Mouse (Mus musculus) kidney, embryonic 16.5 days (tissue): ENCODE measurements around the gene Tuba1c. TPM values are rescaled to one million over a fixed set of nuclear protein-coding genes. Genes with fewer than 3 reads are reported as not detected.
A peak's percentile ranks its signal among the peaks of the same experiment; 100 is the strongest.

ENCODE experiments used
- ATAC-seq: fragments of 200-750 bp; cut with Nextera tagmentation; 2 replicates; pipeline ENCODE4 v1.8.0; 2017; ENCODE audit warnings: moderate TSS enrichment; ENCODE audit not compliant: low FRiP score, low TSS enrichment
- H3K27ac ChIP-seq: fragments of 300-500 bp; sonication (generic); 2 replicates; pipeline ENCODE4 v1.5.1; 2014; ENCODE audit warnings: low read length
- H3K27me3 ChIP-seq: fragments of 300-500 bp; sonication (generic); 2 replicates; pipeline ENCODE4 v1.6.1; 2014; ENCODE audit warnings: low read length, control low read depth, mixed read lengths; ENCODE audit not compliant: insufficient read depth
- H3K36me3 ChIP-seq: fragments of 300-500 bp; sonication (generic); 2 replicates; pipeline ENCODE4 v1.6.1; 2014; ENCODE audit warnings: low read length, control low read depth, mixed read lengths; ENCODE audit not compliant: insufficient read depth
- H3K4me1 ChIP-seq: fragments of 300-500 bp; sonication (generic); 2 replicates; pipeline ENCODE4 v1.6.1; 2014; ENCODE audit warnings: low read length, control low read depth, mixed read lengths; ENCODE audit not compliant: insufficient read depth
- H3K4me2 ChIP-seq: fragments of 300-500 bp; sonication (generic); replicated peaks from 2 replicates; pipeline ENCODE4 v1.6.1; 2014; ENCODE audit warnings: low read depth, low read length
- H3K4me3 ChIP-seq: fragments of 300-500 bp; sonication (generic); 2 replicates; pipeline ENCODE4 v1.5.1; 2014; ENCODE audit warnings: mild to moderate bottlenecking, low read length
- H3K9ac ChIP-seq: fragments of 300-500 bp; sonication (generic); replicated peaks from 2 replicates; pipeline ENCODE4 v1.6.1; 2014; ENCODE audit warnings: low read length
- H3K9me3 ChIP-seq: fragments of 300-500 bp; sonication (generic); 2 replicates; pipeline ENCODE4 v1.6.1; 2016; ENCODE audit warnings: low read length, control low read depth
- WGBS: fragments of 180-500 bp; shearing (Covaris S2); extraction: QIAGEN DNeasy Blood & Tissue Kit; methylation state at CpG from one replicate; pipeline ENCODE4 v1.1.7; 2014; 5-methylcytosine and 5-hydroxymethylcytosine counted together
- polyA plus RNA-seq: library from polyadenylated mRNA; unstranded; fragments of >200 nt; fragmentation: Nextera tagmentation; extraction: Ambion mirVana; gene quantifications from 2 replicates; pipeline ENCODE4 v1.2.1, GENCODE M21; 2015

The Tuba1c gene
- polyA plus RNA-seq, 1 experiment from 2014 or later = 213 TPM

DNA sequence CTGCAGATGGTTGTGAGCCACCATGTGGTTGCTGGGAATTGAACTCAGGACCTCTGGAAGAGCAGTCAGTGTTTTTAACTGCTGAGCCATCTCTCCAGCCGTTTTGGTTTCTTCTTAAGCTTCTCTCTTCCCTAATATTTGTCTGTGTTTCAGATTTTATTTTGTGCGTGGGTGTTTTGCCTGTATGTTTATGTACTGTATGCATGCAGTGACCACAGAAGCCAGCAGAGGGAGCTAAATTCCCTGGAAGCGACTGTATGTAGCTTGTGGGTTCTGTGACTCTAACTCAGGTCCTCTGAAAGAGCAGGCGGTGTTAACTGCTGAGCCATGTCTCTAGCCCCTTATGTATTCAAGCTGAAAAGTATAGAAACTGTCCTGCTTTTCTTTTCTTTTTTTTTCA lies 3.4 kb upstream of the Tuba1c start:
- H3K9ac ChIP-seq = no peak overlapping the region
- no peaks in the 10 kb centered on the region for H3K27me3 ChIP-seq
- 63% methylated on average over 4 of the region's 4 CpGs for WGBS
- H3K27ac ChIP-seq = no peak overlapping the region
- no peak for ATAC-seq
- peaks cover 10% of the 10 kb centered on the region for H3K4me1 ChIP-seq
- H3K36me3 ChIP-seq = no peaks in the 10 kb centered on the region
- no peak overlapping the region for H3K4me3 ChIP-seq
- no peak overlapping the region for H3K4me2 ChIP-seq
- H3K9me3 ChIP-seq = peaks cover 1% of the 10 kb centered on the region; the same call in 1 of the 2 replicates

DNA sequence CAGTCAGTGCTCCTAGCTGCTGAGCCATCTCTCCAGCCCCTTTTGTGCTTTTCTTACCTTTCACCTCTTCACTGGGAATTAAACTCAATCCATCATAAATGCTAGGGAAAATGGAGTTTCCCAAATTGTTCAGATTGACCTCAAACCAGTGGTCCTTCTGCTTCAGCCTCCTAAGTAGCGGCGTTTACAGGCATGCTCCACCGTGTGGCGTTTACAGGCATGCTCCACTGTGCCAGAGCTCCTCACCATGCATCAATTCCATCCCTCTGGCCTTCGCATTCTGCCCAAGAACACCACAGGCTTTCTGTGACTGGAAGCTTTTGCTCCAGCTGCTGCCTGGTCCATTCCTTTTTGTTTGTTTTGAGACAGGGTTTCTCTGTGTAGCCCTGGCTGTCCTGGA lies 2.6 kb upstream of the Tuba1c start:
- Histone ChIP-seq H3K9ac (no peak overlapping the region), H3K27me3 (no peaks in the 10 kb centered on the region), H3K9me3 (no peaks in the 10 kb centered on the region), H3K4me3 (no peak overlapping the region), H3K27ac (no peak overlapping the region), H3K4me1 (peaks cover 19% of the 10 kb centered on the region), H3K4me2 (no peak overlapping the region), H3K36me3 (no peaks in the 10 kb centered on the region)
- ATAC-seq = no peak
- 80% methylated on average over 5 of the region's 5 CpGs for WGBS

DNA sequence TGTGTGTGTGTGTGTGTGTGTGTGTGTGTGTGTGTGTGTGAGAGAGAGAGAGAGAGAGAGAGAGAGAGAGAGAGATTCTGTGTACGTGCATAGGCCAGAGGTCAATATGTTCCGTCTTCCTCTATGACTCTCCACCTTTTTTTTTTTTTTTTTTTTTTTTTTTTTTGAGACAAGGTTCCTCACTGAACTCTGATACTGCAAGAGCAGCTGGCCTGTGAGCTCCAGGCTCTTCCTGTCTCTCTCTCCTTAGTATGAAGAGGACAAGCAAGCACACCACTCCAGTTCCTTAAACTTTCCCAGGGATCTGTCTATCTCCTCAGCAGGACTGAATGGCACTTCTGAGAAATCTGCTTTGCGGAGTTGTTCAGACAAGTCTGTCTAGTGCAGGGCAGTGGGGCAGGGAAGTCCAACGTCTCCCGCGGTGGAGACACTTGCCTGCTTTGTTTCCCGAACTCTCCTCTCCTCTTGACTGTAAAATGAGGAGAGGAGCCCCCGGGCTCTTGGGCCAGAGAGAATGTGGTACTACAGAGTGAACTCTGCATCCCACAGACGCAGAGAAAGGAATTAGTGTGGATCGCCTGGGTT lies 725 bp upstream of the Tuba1c start:
- Histone ChIP-seq H3K4me3 (peak overlapping the region; percentile 54), H3K9me3 (no peaks in the 10 kb centered on the region), H3K27me3 (no peaks in the 10 kb centered on the region), H3K4me1 (peaks cover 32% of the 10 kb centered on the region), H3K27ac (peak overlapping the region; percentile 85), H3K36me3 (no peaks in the 10 kb centered on the region), H3K9ac (peak overlapping the region; percentile 68), H3K4me2 (peak overlapping the region; percentile 76)
- 1% methylated on average over 8 of the region's 10 CpGs for WGBS
- no peak for ATAC-seq

DNA sequence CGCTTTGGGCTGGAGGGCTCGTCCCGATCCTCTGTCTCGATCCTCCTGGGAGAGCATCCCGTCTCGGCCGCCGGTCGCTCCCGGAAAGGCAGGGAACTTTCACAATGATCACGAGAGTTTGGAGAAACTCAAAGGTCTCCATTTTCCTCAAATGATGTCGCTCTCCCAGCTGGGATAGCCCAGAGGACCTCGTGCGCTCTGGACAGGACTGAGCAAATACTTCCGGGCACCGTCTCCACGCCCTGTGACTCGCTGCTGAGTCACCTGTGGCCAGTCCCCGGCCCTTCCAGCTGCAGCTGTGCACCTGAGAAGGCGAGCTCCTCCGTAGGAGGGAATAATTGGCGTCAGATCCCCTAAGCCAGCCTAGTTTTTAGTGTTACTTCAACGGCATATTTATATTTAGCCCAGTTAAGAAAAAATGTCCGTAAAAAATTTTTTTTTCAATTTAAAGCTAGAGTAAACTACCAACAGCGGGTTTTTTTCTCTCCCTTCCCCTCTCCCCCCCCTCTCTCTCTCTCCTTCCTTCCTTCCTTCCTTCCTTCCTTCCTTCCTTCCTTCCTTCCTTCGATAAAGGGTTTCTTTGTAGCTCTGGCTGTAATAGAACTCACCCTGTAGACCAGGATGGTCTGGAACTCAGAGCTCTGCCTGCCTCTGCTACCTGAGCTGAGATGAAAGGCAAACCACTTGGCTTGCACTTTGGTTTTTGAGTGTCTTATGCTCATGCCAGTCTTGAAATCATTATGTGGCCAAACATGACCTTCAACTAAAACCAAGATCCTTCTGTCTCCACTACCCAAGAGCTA lies 1.1 kb downstream of the Tuba1c start:
- peaks cover 38% of the 10 kb centered on the region for H3K4me1 ChIP-seq
- peaks cover 14% of the 10 kb centered on the region for H3K36me3 ChIP-seq
- H3K9ac ChIP-seq = peak overlapping the region; percentile 68
- WGBS = 8% methylated on average over 26 of the region's 26 CpGs
- H3K9me3 ChIP-seq = no peaks in the 10 kb centered on the region
- peak overlapping the region; percentile 76 for H3K4me2 ChIP-seq
- H3K27me3 ChIP-seq = no peaks in the 10 kb centered on the region
- H3K4me3 ChIP-seq = peak overlapping the region; percentile 54
- H3K27ac ChIP-seq = peak overlapping the region; percentile 85
- peak; percentile 57; the same call in 1 of the 2 replicates for ATAC-seq

DNA sequence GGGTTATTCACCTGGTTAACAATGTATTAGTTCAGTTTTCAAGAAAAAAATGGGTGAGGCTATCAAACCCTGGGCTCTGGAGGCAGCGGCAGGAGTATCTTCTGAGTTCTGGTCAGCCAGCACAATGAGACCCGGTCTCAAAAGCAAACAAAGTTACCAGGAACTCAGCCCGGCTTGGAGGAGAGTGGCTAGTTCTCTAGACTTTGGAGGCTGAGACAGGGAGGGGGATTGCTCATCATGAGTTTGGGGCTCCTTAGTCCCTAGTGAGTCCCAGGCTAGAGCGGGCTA lies 1.6 kb downstream of the Tuba1c start:
- ATAC-seq = no peak
- Histone ChIP-seq H3K9ac (peak overlapping the region; percentile 68), H3K4me2 (peak overlapping the region; percentile 76), H3K36me3 (peaks cover 19% of the 10 kb centered on the region), H3K9me3 (no peaks in the 10 kb centered on the region), H3K27ac (peak overlapping the region; percentile 85; the same call in 1 of the 2 replicates), H3K4me1 (peaks cover 39% of the 10 kb centered on the region), H3K4me3 (peak overlapping the region; percentile 54), H3K27me3 (no peaks in the 10 kb centered on the region)
- WGBS = 76% methylated on average over 4 of the region's 4 CpGs

DNA sequence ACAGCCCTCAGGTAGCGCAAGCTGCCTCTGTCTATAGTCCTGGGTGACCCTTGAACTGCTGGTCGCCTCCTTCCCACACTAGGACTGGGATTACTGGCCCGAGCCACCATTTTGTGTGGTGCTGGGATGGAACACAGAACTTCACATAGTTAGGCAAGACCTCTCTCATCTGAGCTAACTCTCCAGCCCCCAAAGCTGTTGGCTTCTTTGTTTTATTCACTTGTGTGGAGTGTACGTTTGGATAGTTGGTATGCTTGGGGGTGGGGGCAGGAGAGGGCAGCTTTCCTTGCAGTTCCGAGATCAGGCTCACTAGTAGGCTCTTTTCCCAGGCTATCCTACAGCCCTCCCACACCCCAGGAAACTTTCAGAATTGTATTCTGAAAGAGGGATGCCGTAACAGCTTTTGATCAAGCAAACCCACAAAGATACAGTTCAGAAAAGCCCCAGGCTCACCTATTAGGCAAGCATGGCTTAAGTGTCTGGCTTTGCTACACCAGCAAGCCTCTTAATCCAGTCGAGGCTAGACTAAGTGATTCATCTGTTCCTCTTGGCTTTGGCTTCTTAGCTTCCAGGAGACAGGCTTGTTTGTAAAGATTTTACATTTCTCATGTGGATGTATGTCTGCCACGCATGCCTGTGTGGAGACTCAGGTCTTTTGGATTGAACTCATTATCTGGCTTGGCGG lies 2.5 kb downstream of the Tuba1c start:
- Histone ChIP-seq H3K36me3 (peaks cover 24% of the 10 kb centered on the region), H3K27ac (peak overlapping the region; percentile 70), H3K27me3 (no peaks in the 10 kb centered on the region), H3K4me1 (peaks cover 42% of the 10 kb centered on the region), H3K4me3 (peak overlapping the region; percentile 54), H3K9ac (peak overlapping the region; percentile 27), H3K4me2 (peak overlapping the region; percentile 76), H3K9me3 (no peaks in the 10 kb centered on the region)
- WGBS = 68% methylated on average over 9 of the region's 9 CpGs
- ATAC-seq = no peak

DNA sequence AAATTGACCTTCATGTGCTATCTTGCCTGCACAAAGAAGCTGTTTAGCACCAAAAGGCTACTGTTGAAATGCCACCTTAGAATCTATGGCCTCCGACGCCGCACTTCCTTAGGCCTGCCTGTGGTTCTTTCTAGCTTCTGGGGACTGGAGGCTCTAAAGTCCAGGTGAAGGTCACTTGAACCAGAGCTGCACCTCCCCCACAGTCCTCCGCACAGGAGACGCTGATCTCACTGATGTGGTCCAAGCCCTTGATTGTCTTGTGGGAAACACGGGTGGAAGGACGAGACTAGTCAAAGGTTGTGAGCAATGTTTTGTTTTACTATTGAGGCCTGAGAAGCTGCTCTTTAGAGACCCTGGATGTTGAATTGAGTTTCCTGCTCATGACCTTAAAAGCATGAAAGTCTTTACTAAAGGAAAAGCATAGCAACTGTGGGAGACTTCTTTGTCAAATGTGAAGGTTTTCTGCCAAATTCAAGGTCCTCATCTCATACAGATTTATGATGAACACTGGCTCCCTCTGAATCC lies 3.1 kb downstream of the Tuba1c start:
- Histone ChIP-seq H3K4me2 (peak overlapping the region; percentile 76), H3K9ac (peak overlapping the region; percentile 27), H3K27ac (peak overlapping the region; percentile 70), H3K27me3 (no peaks in the 10 kb centered on the region), H3K4me3 (peak overlapping the region; percentile 54), H3K36me3 (peaks cover 25% of the 10 kb centered on the region), H3K4me1 (peaks cover 42% of the 10 kb centered on the region), H3K9me3 (no peaks in the 10 kb centered on the region)
- no peak for ATAC-seq
- 40% methylated on average over 7 of the region's 7 CpGs for WGBS

DNA sequence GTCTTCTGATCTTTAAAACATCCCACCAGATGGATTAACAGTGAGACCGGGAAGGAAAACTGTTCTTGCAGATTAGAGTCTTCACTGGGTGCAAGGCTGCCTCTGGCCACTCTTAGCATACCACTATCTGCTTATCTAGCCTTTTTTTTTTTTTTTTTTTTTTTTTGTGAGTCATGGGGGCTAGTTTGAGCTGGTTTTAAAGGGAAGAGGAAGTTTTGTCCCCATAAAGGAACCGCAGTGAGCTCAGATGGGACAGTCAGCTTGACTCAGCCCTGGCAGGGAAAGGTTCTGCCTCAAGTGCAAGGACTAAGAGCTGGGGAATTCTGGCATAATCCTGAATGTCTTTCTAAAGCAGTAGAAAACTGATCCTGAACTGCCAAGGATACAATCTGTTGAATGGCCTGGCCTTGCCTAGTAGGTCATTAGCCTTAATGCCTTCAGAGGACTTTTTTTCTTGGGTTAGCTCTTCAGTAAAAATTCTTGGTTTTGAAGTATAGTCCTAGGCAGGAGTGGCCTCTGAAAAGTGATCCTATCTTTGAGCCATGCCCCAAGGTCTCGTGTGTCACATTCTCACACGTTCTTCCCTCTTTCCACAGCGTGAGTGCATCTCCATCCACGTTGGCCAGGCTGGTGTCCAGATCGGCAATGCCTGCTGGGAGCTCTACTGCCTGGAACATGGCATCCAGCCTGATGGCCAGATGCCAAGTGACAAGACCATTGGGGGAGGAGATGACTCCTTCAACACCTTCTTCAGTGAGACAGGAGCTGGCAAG lies 4.0 kb downstream of the Tuba1c start:
- H3K9me3 ChIP-seq = no peaks in the 10 kb centered on the region
- peaks cover 34% of the 10 kb centered on the region for H3K36me3 ChIP-seq
- peak overlapping the region; percentile 76 for H3K4me2 ChIP-seq
- peak overlapping the region; percentile 27; the same call in 1 of the 2 replicates for H3K9ac ChIP-seq
- no peak for ATAC-seq
- peak overlapping the region; percentile 70 for H3K27ac ChIP-seq
- H3K27me3 ChIP-seq = no peaks in the 10 kb centered on the region
- H3K4me3 ChIP-seq = peak overlapping the region; percentile 54; the same call in 1 of the 2 replicates
- H3K4me1 ChIP-seq = peaks cover 42% of the 10 kb centered on the region
- 79% methylated on average over 7 of the region's 7 CpGs for WGBS

DNA sequence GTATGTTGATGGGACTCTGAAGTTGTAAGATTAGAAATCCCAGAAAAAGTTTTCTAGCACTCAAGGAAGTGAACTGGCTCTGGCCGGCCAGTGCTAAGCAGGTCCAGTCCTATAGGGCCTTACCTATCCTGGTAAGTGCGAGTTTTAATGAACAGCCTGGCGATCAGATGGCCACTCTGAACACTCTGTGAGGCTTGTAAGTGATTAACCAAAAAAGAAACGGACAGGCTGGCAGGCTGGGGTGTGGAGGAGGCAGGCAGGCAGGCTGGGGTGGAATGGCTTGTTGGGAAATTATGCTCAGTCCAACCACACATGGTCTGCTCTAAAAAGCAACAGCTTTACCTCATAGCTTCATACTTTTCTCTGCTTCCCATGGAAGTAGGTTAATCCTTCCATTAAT lies 5.7 kb downstream of the Tuba1c start:
- H3K4me3 ChIP-seq = no peak overlapping the region
- H3K9me3 ChIP-seq = no peaks in the 10 kb centered on the region
- peak overlapping the region; percentile 70 for H3K27ac ChIP-seq
- no peaks in the 10 kb centered on the region for H3K27me3 ChIP-seq
- H3K4me2 ChIP-seq = no peak overlapping the region
- H3K4me1 ChIP-seq = peaks cover 37% of the 10 kb centered on the region
- H3K36me3 ChIP-seq = peaks cover 36% of the 10 kb centered on the region
- ATAC-seq = peak; percentile 81
- no peak overlapping the region for H3K9ac ChIP-seq
- WGBS = 59% methylated on average over 4 of the region's 4 CpGs
